Mouse (Mus musculus) liver, postnatal 0 days (tissue): ENCODE data around the gene Zfhx3. TPM values are rescaled to one million over a fixed set of nuclear protein-coding genes. Genes with fewer than 3 reads are reported as not detected.

Experiments
- ATAC-seq: fragments of 200-750 bp; cut with Nextera tagmentation; 2 replicates; pipeline ENCODE4 v1.8.0; 2017; ENCODE audit warnings: mild to moderate bottlenecking, moderate library complexity
- DNase-seq: peaks from one replicate; pipeline ENCODE4 v3.0.0-alpha.2; 2016
- H3K27ac ChIP-seq: fragments of 300-500 bp; sonication (generic); 2 replicates; pipeline ENCODE4 v1.5.1; 2014; ENCODE audit warnings: antibody characterized with exemption, moderate library complexity, mild to moderate bottlenecking, low read depth
- H3K27me3 ChIP-seq: fragments of 300-500 bp; sonication (generic); 2 replicates; pipeline ENCODE4 v1.6.1; 2014; ENCODE audit warnings: low read length, control low read depth, mixed read lengths; ENCODE audit not compliant: insufficient read depth
- H3K36me3 ChIP-seq: fragments of 300-500 bp; sonication (generic); replicated peaks from 2 replicates; pipeline ENCODE4 v1.6.1; 2014; ENCODE audit warnings: mild to moderate bottlenecking, control low read depth, low read length, moderate library complexity, mixed read lengths; ENCODE audit not compliant: insufficient read depth
- H3K4me1 ChIP-seq: fragments of 300-500 bp; sonication (generic); 2 replicates; pipeline ENCODE4 v1.6.1; 2014; ENCODE audit warnings: antibody characterized with exemption, mild to moderate bottlenecking, control low read depth; ENCODE audit not compliant: insufficient read depth
- H3K4me2 ChIP-seq: fragments of 300-500 bp; sonication (generic); 2 replicates; pipeline ENCODE4 v1.6.1; 2014; ENCODE audit warnings: low read depth, mild to moderate bottlenecking, low read length, moderate library complexity, mixed read lengths
- H3K4me3 ChIP-seq: fragments of 300-500 bp; sonication (generic); 2 replicates; pipeline ENCODE4 v1.5.1; 2014; ENCODE audit warnings: low read depth, low read length
- H3K9ac ChIP-seq: fragments of 300-500 bp; sonication (generic); replicated peaks from 2 replicates; pipeline ENCODE4 v1.6.1; 2014; ENCODE audit warnings: mild to moderate bottlenecking, moderate library complexity
- H3K9me3 ChIP-seq: fragments of 300-500 bp; sonication (generic); 2 replicates; pipeline ENCODE4 v1.6.1; 2016; ENCODE audit warnings: mild to moderate bottlenecking, control low read depth, low read length, mixed read lengths
- CTCF ChIP-seq: sonication (generic); IDR thresholded peaks from 2 replicates; pipeline ENCODE4 v1.5.1; 2016; ENCODE audit warnings: antibody characterized with exemption, low read depth
- EP300 ChIP-seq: IDR thresholded peaks from 2 replicates; pipeline ENCODE4 v1.6.1; 2016; ENCODE audit warnings: antibody characterized with exemption, low read depth, mild to moderate bottlenecking
- WGBS: fragments of 180-500 bp; shearing (Covaris S2); extraction: QIAGEN DNeasy Blood & Tissue Kit; methylation state at CpG from one replicate; pipeline ENCODE4 v1.1.7; 2014; ENCODE audit not compliant: insufficient replicate concordance; 5-methylcytosine and 5-hydroxymethylcytosine counted together
- polyA plus RNA-seq: library from polyadenylated mRNA; unstranded; fragments of >200 nt; fragmentation: Nextera tagmentation; extraction: Ambion mirVana; gene quantifications from 2 replicates; pipeline ENCODE4 v1.2.1, GENCODE M21; 2015

Zfhx3 gene
- polyA plus RNA-seq, 1 experiment from 2014 or later: 1.2 TPM

DNA sequence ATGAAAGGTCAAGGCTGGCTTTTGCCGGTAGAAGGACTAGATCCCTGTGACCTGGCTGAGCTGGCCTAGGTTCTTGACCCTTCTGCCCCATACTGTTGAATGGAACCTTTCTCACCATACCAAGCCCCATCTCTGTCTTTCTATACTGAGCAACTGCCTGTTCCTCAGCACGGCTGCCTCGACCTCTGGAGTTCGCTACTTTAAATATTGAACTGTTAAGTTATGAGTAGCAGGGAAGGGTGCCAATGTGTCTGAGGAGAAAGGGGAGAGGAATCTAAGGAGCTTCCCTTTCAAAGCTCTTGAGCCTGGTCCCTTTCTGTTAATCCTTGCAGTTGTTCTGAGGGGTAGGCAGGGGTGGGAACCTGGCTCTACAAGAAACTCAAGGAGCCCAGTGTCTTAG, 799.2 kb downstream of the Zfhx3 start:
- Histone ChIP-seq H3K4me1 (peaks cover 21% of the 10 kb centered on the region), H3K36me3 (no peaks in the 10 kb centered on the region), H3K27ac (no peak overlapping the region), H3K4me3 (no peak overlapping the region), H3K9ac (no peak overlapping the region), H3K27me3 (no peaks in the 10 kb centered on the region), H3K4me2 (no peak overlapping the region), H3K9me3 (no peaks in the 10 kb centered on the region)
- DNase-seq (no peak), ATAC-seq (no peak)
- no peak for TF ChIP-seq EP300
- 77% methylated on average over 4 of the region's 4 CpGs for WGBS

DNA sequence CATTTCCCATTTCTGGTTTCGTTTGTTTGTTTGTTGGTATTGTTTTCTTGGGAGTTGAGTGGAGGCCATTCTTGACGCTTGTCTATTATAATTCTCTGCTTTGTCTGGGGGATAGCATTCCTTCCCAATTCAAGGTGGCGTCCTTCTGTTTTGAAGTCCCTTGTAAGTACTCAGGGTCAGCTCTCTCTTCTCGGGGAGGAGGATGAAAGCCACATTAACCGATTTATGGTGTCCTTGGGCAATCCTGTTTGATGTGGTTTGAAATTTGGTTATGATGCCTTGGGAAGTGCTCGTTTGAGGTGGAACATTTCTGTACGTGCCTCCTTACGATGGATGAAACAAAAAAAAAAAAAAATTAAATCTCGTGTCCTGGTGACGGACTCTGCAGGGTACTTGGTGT, 800.0 kb downstream of the Zfhx3 start:
- DNase-seq: no peak
- Histone ChIP-seq H3K36me3 (no peaks in the 10 kb centered on the region), H3K4me3 (no peak overlapping the region), H3K4me1 (peaks cover 21% of the 10 kb centered on the region), H3K27ac (no peak overlapping the region), H3K4me2 (no peak overlapping the region), H3K9me3 (no peaks in the 10 kb centered on the region), H3K27me3 (no peaks in the 10 kb centered on the region), H3K9ac (no peak overlapping the region)
- no peak for ATAC-seq
- TF ChIP-seq CTCF (no peak), EP300 (no peak)
- 74% methylated on average over 10 of the region's 10 CpGs for WGBS

DNA sequence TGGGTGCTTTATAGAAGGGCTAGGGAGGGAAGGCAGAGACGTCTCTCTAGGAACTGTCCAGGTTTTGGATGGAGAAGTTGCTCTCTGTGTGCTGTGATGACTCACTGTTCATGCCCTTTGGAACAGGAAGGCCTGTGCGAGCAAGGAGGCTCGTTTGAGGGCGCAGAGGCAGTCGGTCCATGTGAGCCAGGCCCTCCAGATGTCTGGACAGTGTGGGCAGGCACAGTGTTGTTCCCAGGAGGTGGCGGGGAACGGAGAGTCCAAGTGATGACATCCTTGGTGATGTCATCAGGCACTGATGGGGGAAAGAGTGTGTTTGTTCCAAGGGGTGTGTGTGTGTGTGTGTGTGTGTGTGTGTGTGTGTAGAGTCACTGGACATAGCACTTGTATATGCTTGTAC, 800.8 kb downstream of the Zfhx3 start:
- no peaks in the 10 kb centered on the region for H3K36me3 ChIP-seq
- no peak overlapping the region for H3K27ac ChIP-seq
- H3K4me1 ChIP-seq: peaks cover 21% of the 10 kb centered on the region
- 27% methylated on average over 7 of the region's 7 CpGs for WGBS
- H3K4me2 ChIP-seq: no peak overlapping the region
- H3K4me3 ChIP-seq: no peak overlapping the region
- H3K27me3 ChIP-seq: no peaks in the 10 kb centered on the region
- peak; percentile 49 for DNase-seq
- TF ChIP-seq EP300: 0 out of 2 replicates have a peak, but pooled peaks have one; percentile 32
- no peak for TF ChIP-seq CTCF
- no peaks in the 10 kb centered on the region for H3K9me3 ChIP-seq
- peak; percentile 85 for ATAC-seq
- no peak overlapping the region for H3K9ac ChIP-seq

DNA sequence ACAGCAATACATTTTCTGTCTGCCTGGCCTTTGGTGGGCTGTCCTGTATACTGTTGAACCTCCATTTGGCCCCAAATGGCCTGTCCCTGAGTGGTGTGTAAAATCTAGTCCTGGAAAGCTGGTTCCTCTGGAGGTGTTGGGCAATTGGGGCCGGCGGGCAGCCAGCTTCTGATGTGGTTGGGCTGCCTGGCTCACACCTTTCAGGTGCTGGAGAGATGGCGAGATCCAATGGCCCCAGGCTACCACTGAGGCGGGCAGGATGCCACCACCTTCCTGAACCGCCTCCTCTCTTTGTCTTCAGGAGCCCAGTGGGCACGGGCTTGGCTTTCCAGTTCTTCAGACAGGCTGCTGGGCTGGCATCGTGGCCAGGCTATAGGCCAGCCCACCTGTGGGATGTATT, 803.1 kb downstream of the Zfhx3 start:
- Histone ChIP-seq H3K27ac (no peak overlapping the region), H3K36me3 (no peaks in the 10 kb centered on the region), H3K9me3 (no peaks in the 10 kb centered on the region), H3K4me3 (no peak overlapping the region), H3K4me2 (no peak overlapping the region), H3K9ac (no peak overlapping the region), H3K27me3 (no peaks in the 10 kb centered on the region), H3K4me1 (peaks cover 27% of the 10 kb centered on the region)
- DNase-seq: no peak
- TF ChIP-seq CTCF (no peak), EP300 (no peak)
- 75% methylated on average over 7 of the region's 7 CpGs for WGBS
- no peak for ATAC-seq

DNA sequence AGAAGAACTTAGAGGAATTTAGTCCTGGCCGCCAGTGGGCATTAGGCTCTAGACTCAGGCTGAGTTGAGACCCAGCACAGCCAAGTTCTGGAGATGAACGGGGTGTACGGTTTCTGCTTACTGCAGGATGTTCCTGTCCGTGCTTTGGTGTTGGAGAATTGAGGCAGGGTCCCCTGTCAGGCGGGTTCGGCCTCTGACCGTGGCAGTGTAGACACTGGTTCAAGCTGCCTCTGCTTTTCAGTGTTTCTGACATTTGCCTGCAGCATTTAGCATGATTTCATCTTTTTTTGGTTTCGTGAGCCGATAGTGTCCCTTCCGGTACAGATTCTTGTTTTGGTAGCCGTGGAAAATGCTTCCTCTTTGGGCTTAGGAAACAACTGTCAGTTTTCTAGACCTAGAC, 805.7 kb downstream of the Zfhx3 start:
- H3K27me3 ChIP-seq: no peaks in the 10 kb centered on the region
- TF ChIP-seq CTCF: no peak
- no peak for TF ChIP-seq EP300
- H3K27ac ChIP-seq: peak overlapping the region; percentile 88
- ATAC-seq: no peak
- peaks cover 27% of the 10 kb centered on the region for H3K4me1 ChIP-seq
- H3K36me3 ChIP-seq: no peaks in the 10 kb centered on the region
- WGBS: 29% methylated on average over 11 of the region's 11 CpGs
- no peaks in the 10 kb centered on the region for H3K9me3 ChIP-seq
- H3K9ac ChIP-seq: no peak overlapping the region
- peak overlapping the region; percentile 62 for H3K4me2 ChIP-seq
- DNase-seq: no peak
- no peak overlapping the region for H3K4me3 ChIP-seq

DNA sequence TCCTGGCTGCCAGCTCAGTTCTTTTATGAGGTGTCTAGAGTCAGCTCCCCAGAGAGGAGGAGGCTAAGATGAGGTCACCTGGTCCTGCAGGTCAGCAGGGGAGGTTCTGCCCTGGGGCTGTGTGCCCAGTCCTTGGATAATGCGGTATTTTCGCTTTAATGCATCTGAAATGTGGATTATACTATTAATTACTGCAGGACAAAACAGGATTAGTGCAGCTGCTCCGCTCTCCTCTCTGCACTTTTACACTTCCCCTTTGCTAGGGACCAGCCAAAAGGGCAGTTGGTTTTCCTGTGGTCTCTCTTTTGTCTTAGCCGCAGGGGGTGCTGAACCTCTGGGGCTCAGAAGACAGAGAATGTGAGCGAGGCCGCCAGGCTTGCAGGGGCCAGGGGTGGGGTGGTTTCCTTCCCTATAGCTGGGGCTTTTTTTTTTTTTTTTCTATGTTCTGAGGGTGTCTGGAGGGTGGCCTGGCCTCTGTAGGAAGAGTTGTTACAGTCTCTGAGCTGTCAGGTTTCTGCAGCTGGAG, 806.5 kb downstream of the Zfhx3 start:
- H3K27me3 ChIP-seq: no peaks in the 10 kb centered on the region
- H3K36me3 ChIP-seq: no peaks in the 10 kb centered on the region
- WGBS: 26% methylated on average over 6 of the region's 6 CpGs
- peak overlapping the region; percentile 88 for H3K27ac ChIP-seq
- H3K9ac ChIP-seq: no peak overlapping the region
- DNase-seq (peak; percentile 63), ATAC-seq (peak; percentile 70)
- H3K4me2 ChIP-seq: peak overlapping the region; percentile 62
- no peaks in the 10 kb centered on the region for H3K9me3 ChIP-seq
- H3K4me1 ChIP-seq: peaks cover 24% of the 10 kb centered on the region
- H3K4me3 ChIP-seq: no peak overlapping the region
- TF ChIP-seq CTCF: peak; percentile 21; the same call in 1 of the 2 replicates
- no peak for TF ChIP-seq EP300

DNA sequence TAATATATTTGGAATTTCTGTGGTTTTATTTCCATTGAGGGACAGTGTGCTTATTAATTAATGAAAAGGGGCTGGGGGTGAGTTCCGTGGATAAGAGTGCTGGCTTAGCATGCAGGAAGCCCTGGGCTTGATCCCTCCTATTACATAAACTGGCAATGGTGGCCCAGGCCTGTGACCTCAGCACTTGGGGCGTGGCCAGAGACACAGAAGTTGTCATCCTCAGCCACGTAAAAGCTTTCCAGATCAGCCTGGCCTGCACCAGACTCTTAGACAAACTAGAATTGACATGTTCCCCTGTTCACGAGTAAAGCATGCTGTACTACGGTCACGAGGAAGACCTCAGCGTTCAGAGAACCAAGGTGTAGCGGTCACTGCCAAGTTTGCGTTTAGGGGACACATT, 808.4 kb downstream of the Zfhx3 start:
- 84% methylated on average over 9 of the region's 9 CpGs for WGBS
- Histone ChIP-seq H3K27me3 (no peaks in the 10 kb centered on the region), H3K9ac (no peak overlapping the region), H3K4me1 (peaks cover 16% of the 10 kb centered on the region), H3K27ac (no peak overlapping the region), H3K4me3 (no peak overlapping the region), H3K9me3 (no peaks in the 10 kb centered on the region), H3K36me3 (no peaks in the 10 kb centered on the region), H3K4me2 (no peak overlapping the region)
- TF ChIP-seq CTCF (no peak), EP300 (no peak)
- no peak for DNase-seq
- ATAC-seq: no peak
